Mouse (Mus musculus) embryonic fibroblast, embryonic 13.5 days (primary cell): Measurements from ENCODE around the gene Adam12.

Experiments
- CTCF ChIP-seq: IDR thresholded peaks from 2 replicates; pipeline ENCODE4 v1.5.1; 2011; ENCODE audit warnings: mild to moderate bottlenecking, control low read depth, low read length, moderate library complexity, borderline replicate concordance; ENCODE audit not compliant: insufficient read depth
- POLR2A ChIP-seq: IDR thresholded peaks from 2 replicates; pipeline ENCODE4 v1.6.1; 2011; ENCODE audit warnings: low read depth, mild to moderate bottlenecking, control low read depth, low read length, moderate library complexity

GRCm38 (mm10) chr7:134224741-134225612 is 7.0 kb downstream of the Adam12 start:
- no peak for TF ChIP-seq CTCF
- peak; percentile 63 for TF ChIP-seq POLR2A
